Mouse (Mus musculus) G1E-ER4 (cell line): ENCODE data around the gene Hoga1. TPM values are rescaled to one million over a fixed set of nuclear protein-coding genes. Genes with fewer than 3 reads are reported as not detected.

Experiments used
- GATA1 ChIP-seq: IDR thresholded peaks from one replicate; pipeline ENCODE4 v1.8.0; 2012; ENCODE audit warnings: low read length, inconsistent platforms
- polyA plus RNA-seq: library from polyadenylated mRNA; stranded (reverse); fragments of >175 nt; gene quantifications from 2 replicates; pipeline ENCODE4 v1.2.3, GENCODE M21; 2012

The Hoga1 gene
- polyA plus RNA-seq, 1 experiment, result not detected

GRCm38 (mm10) chr19:42038310-42038709, 7.1 kb upstream of the Hoga1 start:
- no peak for TF ChIP-seq GATA1

GRCm38 (mm10) chr19:42043988-42044387, 1.4 kb upstream of the Hoga1 start:
- no peak for TF ChIP-seq GATA1

- TF ChIP-seq GATA1, result no peak
These were observed 4.8 kb downstream of the Hoga1 start for GRCm38 (mm10) chr19:42050251-42050650.

GRCm38 (mm10) chr19:42051351-42051750, 5.9 kb downstream of the Hoga1 start:
- TF ChIP-seq GATA1, result no peak

- TF ChIP-seq GATA1, result no peak
These were observed 6.5 kb downstream of the Hoga1 start, which contains the start of gene 4933411K16Rik for GRCm38 (mm10) chr19:42051948-42052347. TSS of gene 4933411K16Rik (plus strand) at chr19:42052248.

GRCm38 (mm10) chr19:42054255-42054654, 8.8 kb downstream of the Hoga1 start:
- no peak for TF ChIP-seq GATA1

GRCm38 (mm10) chr19:42055881-42056280, 10.5 kb downstream of the Hoga1 start:
- no peak for TF ChIP-seq GATA1

GRCm38 (mm10) chr19:42056719-42057409, 11.5 kb downstream of the Hoga1 start:
- TF ChIP-seq GATA1, result no peak

- TF ChIP-seq GATA1, result no peak
These were observed 13.0 kb downstream of the Hoga1 start for GRCm38 (mm10) chr19:42058426-42058825.

GRCm38 (mm10) chr19:42061443-42061842, 16.0 kb downstream of the Hoga1 start:
- TF ChIP-seq GATA1, result no peak

- TF ChIP-seq GATA1, result no peak
These were observed 23.2 kb downstream of the Hoga1 start for GRCm38 (mm10) chr19:42068441-42069240.

GRCm38 (mm10) chr19:42069241-42069525, 23.8 kb downstream of the Hoga1 start:
- no peak for TF ChIP-seq GATA1

- no peak for TF ChIP-seq GATA1
These were observed 25.8 kb downstream of the Hoga1 start for GRCm38 (mm10) chr19:42071221-42071620.

GRCm38 (mm10) chr19:42071886-42072608, 26.6 kb downstream of the Hoga1 start:
- no peak for TF ChIP-seq GATA1

- TF ChIP-seq GATA1, result no peak
These were observed 27.4 kb downstream of the Hoga1 start for GRCm38 (mm10) chr19:42072802-42073201.

- no peak for TF ChIP-seq GATA1
These were observed 29.6 kb downstream of the Hoga1 start for GRCm38 (mm10) chr19:42075051-42075450.
